Mouse (Mus musculus) spleen, postnatal 4 days (tissue): ENCODE results near the gene Ccdc69.

Experiments used
- DNase-seq, 2 experiments: peaks; one replicate each; pipeline ENCODE4 v3.0.0; 2022; ENCODE audit warnings: low spot score in 2 of 2

Ccdc69 gene

DNA sequence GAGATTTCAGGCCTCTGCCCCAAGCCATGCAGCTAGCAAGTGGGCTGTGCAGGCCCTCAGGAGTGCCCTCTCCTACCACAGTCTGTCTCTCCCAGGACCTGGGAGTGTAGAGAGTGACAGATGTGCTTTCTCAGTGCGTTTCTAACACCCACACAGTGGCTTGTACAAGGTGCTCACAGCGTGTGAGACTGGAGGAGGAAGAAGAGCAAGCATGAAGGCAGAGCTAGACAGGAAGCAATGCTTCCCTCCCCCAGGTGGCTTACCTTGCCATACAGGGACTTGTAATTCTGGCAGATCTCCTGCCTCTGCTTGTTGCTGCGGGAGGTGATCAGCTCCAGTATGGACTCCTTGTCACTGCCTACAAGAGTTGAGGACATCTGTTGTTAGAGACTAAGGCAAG lies 66.5 kb downstream of the Ccdc69 start:
- DNase-seq: no peak

DNA sequence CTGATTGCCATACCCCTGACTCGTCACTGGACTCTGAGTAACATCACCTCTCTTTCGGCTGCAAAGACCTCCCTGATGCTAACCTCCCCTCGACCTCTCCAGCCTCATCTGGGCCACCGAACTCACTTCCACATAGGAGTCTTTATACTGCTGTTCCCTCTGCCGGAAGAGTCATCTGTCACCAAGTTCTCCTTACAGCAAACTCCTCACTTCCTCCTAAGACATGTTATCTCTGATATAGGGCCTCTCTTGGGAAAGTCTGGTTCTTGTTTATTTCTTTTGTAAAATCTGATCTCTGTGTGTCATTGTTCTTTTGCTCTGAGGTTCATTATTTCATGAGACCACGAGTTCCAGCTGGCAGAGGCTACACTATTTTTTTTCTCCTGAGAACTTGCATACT lies 69.7 kb downstream of the Ccdc69 start:
- DNase-seq: no peak

- no peak for DNase-seq
Observed at GRCm38 (mm10) chr11:55005684-55006083, 72.2 kb downstream of the Ccdc69 start.

DNA sequence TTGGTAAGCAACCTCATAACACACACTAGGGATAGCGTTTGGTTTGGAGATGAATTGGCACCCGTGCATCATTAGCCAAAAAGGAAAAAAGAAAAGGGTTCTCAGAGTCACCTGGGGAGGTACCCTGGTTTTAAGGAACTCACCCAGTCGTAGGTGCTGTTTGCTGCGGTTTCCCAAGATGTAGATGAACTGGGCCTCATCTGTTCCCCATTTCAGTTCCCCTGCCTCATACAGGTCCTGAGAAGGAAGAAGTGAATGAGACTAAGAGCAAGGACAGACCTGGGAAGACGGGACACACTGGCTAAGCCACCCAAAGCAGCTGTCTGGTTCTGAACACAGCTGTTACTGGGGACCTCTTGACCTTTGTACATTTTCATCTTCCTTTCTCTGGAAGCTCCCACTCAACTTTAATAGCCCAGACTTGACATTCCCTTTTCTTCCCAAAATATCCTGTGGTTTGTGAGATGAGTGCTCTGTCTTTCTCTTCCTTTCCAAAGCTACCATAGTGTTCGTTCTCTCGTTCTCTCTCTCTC lies 72.9 kb downstream of the Ccdc69 start:
- DNase-seq: no peak
